Mouse (Mus musculus): Measurements from ENCODE around the gene Mapk11.

- no peak for TF ChIP-seq POLR2A (IDR thresholded peaks at IDR 0.05; ENCODE audit: low read depth, low read length)
- TF ChIP-seq CTCF (conservative IDR thresholded peaks at IDR 0.05; ENCODE audit: insufficient read depth, insufficient read length, low read depth, low read length), result no peak
Measured at GRCm38 (mm10) chr15:89179630-89179964, 30.2 kb upstream of the Mapk11 start.

Data from kidney, adult 2 months (tissue).